Mouse (Mus musculus) bone marrow, adult 2 months (tissue): Measurements from ENCODE around the gene Mettl2.

Experiments used
- CTCF ChIP-seq: fragments of 200-500 bp; IDR thresholded peaks from 2 replicates; pipeline ENCODE4 v1.5.1; 2011; ENCODE audit warnings: low read length, control low read depth; ENCODE audit not compliant: control insufficient read depth, insufficient read depth
- POLR2A ChIP-seq: fragments of 200-500 bp; IDR thresholded peaks from 2 replicates; pipeline ENCODE4 v1.6.1; 2011; ENCODE audit warnings: low read depth, mild to moderate bottlenecking, control low read depth, low read length, borderline replicate concordance; ENCODE audit not compliant: control insufficient read depth

GRCm38 (mm10) chr11:105179523-105179922 is 53.3 kb downstream of the Mettl2 start:
- TF ChIP-seq CTCF (no peak), POLR2A (no peak)
